ENCODE assay signal across 8 mouse cellular contexts in genomic region chr9:103302666-103303065, GRCm38 (mm10). TPM values are rescaled to one million over a fixed set of nuclear protein-coding genes. Genes with fewer than 3 reads are reported as not detected.
A peak's percentile ranks its signal among the peaks of the same experiment; 100 is the strongest.
DNase-seq lines count a peak whose midpoint lies in the region; ATAC-seq and TF ChIP-seq lines count a peak whose summit lies in the region.

No protein-coding gene starts in this region.

- H3K4me3 ChIP-seq in liver, embryonic 11.5 days (ENCODE audit: low read depth, low read length), result no peak overlapping the region
- H3K4me3 ChIP-seq in embryonic facial prominence, embryonic 11.5 days (ENCODE audit: low read depth, low read length), result no peak overlapping the region
- no peak overlapping the region for H3K4me3 ChIP-seq in hindbrain, postnatal 0 days (ENCODE audit: low read length)

- no peak overlapping the region for H3K27ac ChIP-seq in liver, embryonic 11.5 days (ENCODE audit: low read depth, low read length)
- H3K27ac ChIP-seq in embryonic facial prominence, embryonic 11.5 days (replicated peaks; ENCODE audit: low read depth, low read length), result no peak overlapping the region
- H3K27ac ChIP-seq in hindbrain, postnatal 0 days, result no peak overlapping the region

- H3K4me2 ChIP-seq in liver, embryonic 11.5 days, result no peak overlapping the region
- no peak overlapping the region for H3K4me2 ChIP-seq in embryonic facial prominence, embryonic 11.5 days (ENCODE audit: low read depth, low read length)
- no peak overlapping the region for H3K4me2 ChIP-seq in hindbrain, postnatal 0 days (ENCODE audit: low read depth, low read length)

- ATAC-seq in liver, embryonic 11.5 days (replicated peaks; ENCODE audit: low FRiP score), result no peak
- ATAC-seq in embryonic facial prominence, embryonic 11.5 days (replicated peaks; ENCODE audit: insufficient number of reproducible peaks, low FRiP score, low TSS enrichment, low read depth), result no peak
- 0 out of 2 replicates have a peak, but pooled peaks have one; percentile 21 for ATAC-seq in hindbrain, postnatal 0 days

- no peaks in the 10 kb centered on the region for H3K36me3 ChIP-seq in liver, embryonic 11.5 days (ENCODE audit: control insufficient read depth, insufficient read depth, low read length)
- H3K36me3 ChIP-seq in embryonic facial prominence, embryonic 11.5 days (replicated peaks; ENCODE audit: control insufficient read depth, insufficient read depth, low read depth, low read length), result no peaks in the 10 kb centered on the region
- H3K36me3 ChIP-seq in hindbrain, postnatal 0 days (ENCODE audit: insufficient read depth, low read length), result no peaks in the 10 kb centered on the region

- WGBS in liver, embryonic 11.5 days, result 46% methylated on average over 3 of the region's 3 CpGs
- WGBS in embryonic facial prominence, embryonic 11.5 days, result 60% methylated on average over 3 of the region's 3 CpGs
- WGBS in hindbrain, postnatal 0 days, result 52% methylated on average over 3 of the region's 3 CpGs

- no peaks in the 10 kb centered on the region for H3K9me3 ChIP-seq in liver, embryonic 11.5 days (ENCODE audit: control insufficient read depth, low read length)
- no peaks in the 10 kb centered on the region for H3K9me3 ChIP-seq in embryonic facial prominence, embryonic 11.5 days (replicated peaks; ENCODE audit: control insufficient read depth, low read length)
- H3K9me3 ChIP-seq in hindbrain, postnatal 0 days (ENCODE audit: low read length), result no peaks in the 10 kb centered on the region

- H3K27me3 ChIP-seq in liver, embryonic 11.5 days (replicated peaks; ENCODE audit: control insufficient read depth, insufficient read depth, low read length), result no peaks in the 10 kb centered on the region
- H3K27me3 ChIP-seq in embryonic facial prominence, embryonic 11.5 days (ENCODE audit: control insufficient read depth, insufficient read depth, low read length), result no peaks in the 10 kb centered on the region
- no peaks in the 10 kb centered on the region for H3K27me3 ChIP-seq in hindbrain, postnatal 0 days (ENCODE audit: insufficient read depth, low read length)

- H3K4me1 ChIP-seq in liver, embryonic 11.5 days (replicated peaks; ENCODE audit: control insufficient read depth, insufficient read depth, low read length), result peaks cover 7% of the 10 kb centered on the region; the same call in 1 of the 2 replicates
- no peaks in the 10 kb centered on the region; the same call in 1 of the 2 replicates for H3K4me1 ChIP-seq in embryonic facial prominence, embryonic 11.5 days (ENCODE audit: control insufficient read depth, insufficient read depth, low read length)
- no peaks in the 10 kb centered on the region for H3K4me1 ChIP-seq in hindbrain, postnatal 0 days (ENCODE audit: insufficient read depth, low read length)

- H3K9ac ChIP-seq in liver, embryonic 11.5 days (ENCODE audit: low read depth, low read length), result no peak overlapping the region
- no peak overlapping the region for H3K9ac ChIP-seq in embryonic facial prominence, embryonic 11.5 days (replicated peaks; ENCODE audit: low read length)
- no peak overlapping the region for H3K9ac ChIP-seq in hindbrain, postnatal 0 days (replicated peaks; ENCODE audit: low read length)

- intact Hi-C loops in left cerebral cortex, postnatal 4 days (cut with DNase I), result loop anchor here (10.0 kb wide), 2 partner anchors 98 to 208 kb away; partner anchors contain the start of gene Srprb

- DNase-seq in liver, result peak; percentile 74
- DNase-seq in liver, embryonic 11.5 days (ENCODE audit: low spot score), result no peak
- DNase-seq in adrenal gland, postnatal 10 days, result peak; percentile 72
- peak; percentile 69 for DNase-seq in embryonic facial prominence, embryonic 11.5 days (ENCODE audit: low spot score)
- DNase-seq in hindbrain, postnatal 0 days (ENCODE audit: low spot score), result peak; percentile 79
- peak; percentile 63 for DNase-seq in left cerebral cortex, postnatal 4 days
- peak; percentile 71 for DNase-seq in naive thymus-derived CD4-positive, alpha-beta T cell, adult 2 months (ENCODE audit: low read depth)
- DNase-seq in thymus, postnatal 0 days (ENCODE audit: low spot score), result peak; percentile 69

- peak; percentile 91 for TF ChIP-seq CTCF in hindbrain, postnatal 0 days (IDR thresholded peaks at IDR 0.05; ENCODE audit: low read depth)

RNA-seq across cellular contexts. Expression of gene 1300017J02Rik, which starts 2.2 kb away (rescaled TPM):
- 15.4 and 16.6 TPM in 2 replicates for polyA plus RNA-seq in liver, embryonic 11.5 days (2014; fragmentation: Nextera tagmentation; extraction: Ambion mirVana)
- 10 to 100 TPM; 22.6 to 51.8 TPM for total RNA-seq in adrenal gland, postnatal 10 days (2021)
- 1.2 and 1.6 TPM in 2 replicates for polyA plus RNA-seq in embryonic facial prominence, embryonic 11.5 days (2014; fragmentation: Nextera tagmentation; extraction: Ambion mirVana)
- 0.31 and 0.54 TPM in 2 replicates for total RNA-seq in hindbrain, postnatal 0 days (2014; rRNA removed)
- 0.50 and 1.0 TPM in 2 replicates for polyA plus RNA-seq in hindbrain, postnatal 0 days (2015; fragmentation: Nextera tagmentation; extraction: Ambion mirVana)
- under 1 TPM in 1 of 2 experiments, not detected in 1; 0.56 TPM for total RNA-seq in left cerebral cortex, postnatal 4 days (2021)
- polyA plus RNA-seq in thymus, postnatal 0 days (2015; fragmentation: Nextera tagmentation; extraction: Ambion mirVana), result 1.5 and 2.9 TPM in 2 replicates

RNA-seq across cellular contexts. Expression of gene Topbp1, which starts 2.3 kb away (rescaled TPM):
- 99.4 and 101 TPM in 2 replicates for polyA plus RNA-seq in liver, embryonic 11.5 days (2014; fragmentation: Nextera tagmentation; extraction: Ambion mirVana)
- 10 to 100 TPM; 34.2 to 46.8 TPM for total RNA-seq in adrenal gland, postnatal 10 days (2021)
- polyA plus RNA-seq in embryonic facial prominence, embryonic 11.5 days (2014; fragmentation: Nextera tagmentation; extraction: Ambion mirVana), result 79.1 and 90.1 TPM in 2 replicates
- 24.9 and 26.0 TPM in 2 replicates for total RNA-seq in hindbrain, postnatal 0 days (2014; rRNA removed)
- 20.3 and 21.3 TPM in 2 replicates for polyA plus RNA-seq in hindbrain, postnatal 0 days (2015; fragmentation: Nextera tagmentation; extraction: Ambion mirVana)
- 10 to 100 TPM; 33.6 to 35.1 TPM for total RNA-seq in left cerebral cortex, postnatal 4 days (2021)
- polyA plus RNA-seq in thymus, postnatal 0 days (2015; fragmentation: Nextera tagmentation; extraction: Ambion mirVana), result 65.6 and 72.7 TPM in 2 replicates
